Mouse (Mus musculus): ENCODE results near the gene Rora. TPM values are rescaled to one million over a fixed set of nuclear protein-coding genes. Genes with fewer than 3 reads are reported as not detected.
A peak's percentile ranks its signal among the peaks of the same experiment; 100 is the strongest.

The Rora gene
- polyA plus RNA-seq, 1 experiment from 2014 or later = 8.9 TPM

GRCm38 (mm10) chr9:69043920-69044613 lies 390.5 kb downstream of the Rora start:
- Histone ChIP-seq H3K4me2 (no peak overlapping the region), H3K36me3 (no peaks in the 10 kb centered on the region), H3K27me3 (no peaks in the 10 kb centered on the region), H3K9me3 (replicated peaks) (no peaks in the 10 kb centered on the region), H3K4me1 (no peaks in the 10 kb centered on the region), H3K9ac (no peak overlapping the region), H3K27ac (no peak overlapping the region), H3K4me3 (replicated peaks) (no peak overlapping the region)
- ATAC-seq (replicated peaks; ENCODE audit: low FRiP score) = no peak
- WGBS = 83% methylated on average over 8 of the region's 8 CpGs

- Histone ChIP-seq H3K27me3 (no peaks in the 10 kb centered on the region), H3K9me3 (replicated peaks) (no peaks in the 10 kb centered on the region), H3K4me3 (replicated peaks) (no peak overlapping the region), H3K4me2 (no peak overlapping the region), H3K27ac (no peak overlapping the region), H3K4me1 (no peaks in the 10 kb centered on the region), H3K36me3 (no peaks in the 10 kb centered on the region), H3K9ac (no peak overlapping the region)
- WGBS = 86% methylated on average over 7 of the region's 7 CpGs
- no peak for ATAC-seq (replicated peaks; ENCODE audit: low FRiP score)
Observed at GRCm38 (mm10) chr9:69044614-69045133, 391.1 kb downstream of the Rora start.

GRCm38 (mm10) chr9:69045908-69046307 lies 392.3 kb downstream of the Rora start:
- no peaks in the 10 kb centered on the region for H3K36me3 ChIP-seq
- WGBS = 87% methylated on average over 8 of the region's 8 CpGs

GRCm38 (mm10) chr9:69050856-69051255 lies 397.3 kb downstream of the Rora start:
- no peak for ATAC-seq (replicated peaks; ENCODE audit: low FRiP score)
- no peak overlapping the region for H3K27ac ChIP-seq
- no peak overlapping the region for H3K4me2 ChIP-seq
- H3K4me1 ChIP-seq = no peaks in the 10 kb centered on the region
- WGBS = 64% methylated on average over 8 of the region's 8 CpGs
- H3K9me3 ChIP-seq (replicated peaks) = no peaks in the 10 kb centered on the region
- H3K27me3 ChIP-seq = no peaks in the 10 kb centered on the region
- H3K4me3 ChIP-seq (replicated peaks) = no peak overlapping the region
- H3K9ac ChIP-seq = no peak overlapping the region
- no peaks in the 10 kb centered on the region for H3K36me3 ChIP-seq

More at GRCm38 (mm10) chr9:69045908-69046307, 392.3 kb downstream of the Rora start:
- Histone ChIP-seq H3K9ac (no peak overlapping the region), H3K4me3 (replicated peaks) (no peak overlapping the region), H3K4me2 (no peak overlapping the region), H3K9me3 (replicated peaks) (no peaks in the 10 kb centered on the region), H3K27me3 (no peaks in the 10 kb centered on the region), H3K4me1 (no peaks in the 10 kb centered on the region), H3K27ac (no peak overlapping the region)
- ATAC-seq (replicated peaks; ENCODE audit: low FRiP score) = no peak

GRCm38 (mm10) chr9:69051890-69052289 lies 398.3 kb downstream of the Rora start:
- H3K4me2 ChIP-seq = no peak overlapping the region
- H3K9me3 ChIP-seq (replicated peaks) = no peaks in the 10 kb centered on the region
- H3K27me3 ChIP-seq = no peaks in the 10 kb centered on the region
- H3K9ac ChIP-seq = no peak overlapping the region
- no peak for ATAC-seq (replicated peaks; ENCODE audit: low FRiP score)
- H3K4me1 ChIP-seq = no peaks in the 10 kb centered on the region
- H3K36me3 ChIP-seq = no peaks in the 10 kb centered on the region
- 68% methylated on average over 5 of the region's 5 CpGs for WGBS
- no peak overlapping the region for H3K27ac ChIP-seq
- H3K4me3 ChIP-seq (replicated peaks) = no peak overlapping the region

- ATAC-seq (replicated peaks; ENCODE audit: low FRiP score) = no peak
- 95% methylated on average over 5 of the region's 5 CpGs for WGBS
- Histone ChIP-seq H3K27me3 (no peaks in the 10 kb centered on the region), H3K4me2 (no peak overlapping the region), H3K4me3 (replicated peaks) (no peak overlapping the region), H3K36me3 (no peaks in the 10 kb centered on the region), H3K9ac (no peak overlapping the region), H3K9me3 (replicated peaks) (no peaks in the 10 kb centered on the region), H3K27ac (no peak overlapping the region), H3K4me1 (no peaks in the 10 kb centered on the region)
Observed at GRCm38 (mm10) chr9:69055302-69055701, 401.7 kb downstream of the Rora start.

GRCm38 (mm10) chr9:69071203-69071867 lies 417.7 kb downstream of the Rora start:
- 55% methylated on average over 15 of the region's 15 CpGs for WGBS
- Histone ChIP-seq H3K9me3 (replicated peaks) (no peaks in the 10 kb centered on the region), H3K36me3 (no peaks in the 10 kb centered on the region), H3K4me1 (no peaks in the 10 kb centered on the region; the same call in 1 of the 2 replicates), H3K4me3 (replicated peaks) (no peak overlapping the region), H3K9ac (no peak overlapping the region), H3K27ac (no peak overlapping the region), H3K4me2 (no peak overlapping the region), H3K27me3 (no peaks in the 10 kb centered on the region)
- ATAC-seq (replicated peaks; ENCODE audit: low FRiP score) = no peak

GRCm38 (mm10) chr9:69073271-69073670 lies 419.7 kb downstream of the Rora start:
- no peak overlapping the region for H3K9ac ChIP-seq
- H3K36me3 ChIP-seq = no peaks in the 10 kb centered on the region
- WGBS = 83% methylated on average over 7 of the region's 7 CpGs
- no peak overlapping the region for H3K4me3 ChIP-seq (replicated peaks)
- no peaks in the 10 kb centered on the region for H3K27me3 ChIP-seq
- H3K4me2 ChIP-seq = no peak overlapping the region
- H3K4me1 ChIP-seq = no peaks in the 10 kb centered on the region; the same call in 1 of the 2 replicates
- H3K27ac ChIP-seq = no peak overlapping the region
- H3K9me3 ChIP-seq (replicated peaks) = no peaks in the 10 kb centered on the region
- no peak for ATAC-seq (replicated peaks; ENCODE audit: low FRiP score)

GRCm38 (mm10) chr9:69084086-69084719 lies 430.6 kb downstream of the Rora start:
- Histone ChIP-seq H3K9ac (no peak overlapping the region), H3K27ac (peak overlapping the region; percentile 55), H3K4me3 (replicated peaks) (no peak overlapping the region), H3K9me3 (replicated peaks) (no peaks in the 10 kb centered on the region), H3K27me3 (peaks cover 4% of the 10 kb centered on the region; the same call in 1 of the 2 replicates), H3K4me2 (no peak overlapping the region), H3K4me1 (peaks cover 20% of the 10 kb centered on the region), H3K36me3 (no peaks in the 10 kb centered on the region)
- 46% methylated on average over 3 of the region's 3 CpGs for WGBS
- ATAC-seq (replicated peaks; ENCODE audit: low FRiP score) = peak; percentile 81

- peaks cover 20% of the 10 kb centered on the region for H3K4me1 ChIP-seq
- H3K36me3 ChIP-seq = no peaks in the 10 kb centered on the region
- ATAC-seq (replicated peaks; ENCODE audit: low FRiP score) = peak; percentile 85
- no peak overlapping the region for H3K4me3 ChIP-seq (replicated peaks)
- WGBS = 41% methylated on average over 14 of the region's 14 CpGs
- H3K4me2 ChIP-seq = peak overlapping the region; percentile 12
- peak overlapping the region; percentile 55 for H3K27ac ChIP-seq
- peaks cover 4% of the 10 kb centered on the region; the same call in 1 of the 2 replicates for H3K27me3 ChIP-seq
- H3K9ac ChIP-seq = no peak overlapping the region
- H3K9me3 ChIP-seq (replicated peaks) = no peaks in the 10 kb centered on the region
Observed at GRCm38 (mm10) chr9:69084720-69085661, 431.4 kb downstream of the Rora start.

GRCm38 (mm10) chr9:69086844-69087243 lies 433.3 kb downstream of the Rora start:
- Histone ChIP-seq H3K4me1 (peaks cover 33% of the 10 kb centered on the region), H3K4me2 (no peak overlapping the region), H3K27me3 (peaks cover 4% of the 10 kb centered on the region; the same call in 1 of the 2 replicates), H3K9me3 (replicated peaks) (no peaks in the 10 kb centered on the region), H3K36me3 (no peaks in the 10 kb centered on the region), H3K27ac (no peak overlapping the region), H3K9ac (no peak overlapping the region), H3K4me3 (replicated peaks) (no peak overlapping the region)
- no peak for ATAC-seq (replicated peaks; ENCODE audit: low FRiP score)
- 87% methylated on average over 4 of the region's 4 CpGs for WGBS
